Mouse (Mus musculus): ENCODE data around the gene S1pr4. TPM values are rescaled to one million over a fixed set of nuclear protein-coding genes. Genes with fewer than 3 reads are reported as not detected.
A peak's percentile ranks its signal among the peaks of the same experiment; 100 is the strongest.

The S1pr4 gene
- polyA plus RNA-seq, 1 experiment from 2014 or later = 0.69 TPM

- H3K4me1 ChIP-seq = no peaks in the 10 kb centered on the region
- no peaks in the 10 kb centered on the region for H3K36me3 ChIP-seq
- no peak overlapping the region for H3K9ac ChIP-seq (replicated peaks)
- WGBS = 12% methylated on average over 4 of the region's 4 CpGs
- no peak overlapping the region for H3K27ac ChIP-seq (replicated peaks)
- no peak for ATAC-seq (ENCODE audit: low FRiP score)
- peaks cover 9% of the 10 kb centered on the region; the same call in 1 of the 2 replicates for H3K27me3 ChIP-seq (replicated peaks)
- no peak overlapping the region for H3K4me2 ChIP-seq
- H3K9me3 ChIP-seq (replicated peaks) = no peaks in the 10 kb centered on the region
- no peak overlapping the region for H3K4me3 ChIP-seq (replicated peaks)
Measured at GRCm38 (mm10) chr10:81518546-81518945, 18.6 kb upstream of the S1pr4 start.

- no peak for ATAC-seq (ENCODE audit: low FRiP score)
- WGBS = 79% methylated on average over 8 of the region's 8 CpGs
- H3K36me3 ChIP-seq = no peaks in the 10 kb centered on the region
Measured at GRCm38 (mm10) chr10:81517227-81517626, 17.3 kb upstream of the S1pr4 start.

GRCm38 (mm10) chr10:81513798-81514197, 13.9 kb upstream of the S1pr4 start:
- Histone ChIP-seq H3K4me3 (replicated peaks) (no peak overlapping the region), H3K36me3 (no peaks in the 10 kb centered on the region), H3K27me3 (replicated peaks) (peaks cover 21% of the 10 kb centered on the region), H3K4me2 (no peak overlapping the region), H3K9ac (replicated peaks) (no peak overlapping the region), H3K9me3 (replicated peaks) (no peaks in the 10 kb centered on the region), H3K4me1 (no peaks in the 10 kb centered on the region), H3K27ac (replicated peaks) (no peak overlapping the region)
- 83% methylated on average over 5 of the region's 5 CpGs for whole genome bisulfite sequencing
- no peak for ATAC-seq (ENCODE audit: low FRiP score)

More at GRCm38 (mm10) chr10:81517227-81517626, 17.3 kb upstream of the S1pr4 start:
- Histone ChIP-seq H3K27me3 (replicated peaks) (peaks cover 12% of the 10 kb centered on the region), H3K4me1 (no peaks in the 10 kb centered on the region), H3K27ac (replicated peaks) (no peak overlapping the region), H3K4me3 (replicated peaks) (no peak overlapping the region), H3K9ac (replicated peaks) (no peak overlapping the region), H3K9me3 (replicated peaks) (no peaks in the 10 kb centered on the region), H3K4me2 (no peak overlapping the region)

GRCm38 (mm10) chr10:81510246-81510810, 10.4 kb upstream of the S1pr4 start:
- no peaks in the 10 kb centered on the region for H3K9me3 ChIP-seq (replicated peaks)
- H3K36me3 ChIP-seq = no peaks in the 10 kb centered on the region
- 86% methylated on average over 14 of the region's 14 CpGs for WGBS
- H3K9ac ChIP-seq (replicated peaks) = no peak overlapping the region
- no peaks in the 10 kb centered on the region for H3K4me1 ChIP-seq
- H3K4me3 ChIP-seq (replicated peaks) = no peak overlapping the region
- H3K27ac ChIP-seq (replicated peaks) = no peak overlapping the region
- H3K27me3 ChIP-seq (replicated peaks) = peaks cover 15% of the 10 kb centered on the region
- ATAC-seq (ENCODE audit: low FRiP score) = no peak
- H3K4me2 ChIP-seq = no peak overlapping the region

- Histone ChIP-seq H3K27me3 (replicated peaks) (peaks cover 18% of the 10 kb centered on the region), H3K4me1 (peaks cover 2% of the 10 kb centered on the region), H3K9me3 (replicated peaks) (no peaks in the 10 kb centered on the region), H3K27ac (replicated peaks) (no peak overlapping the region), H3K9ac (replicated peaks) (no peak overlapping the region), H3K4me3 (replicated peaks) (no peak overlapping the region), H3K36me3 (no peaks in the 10 kb centered on the region), H3K4me2 (no peak overlapping the region)
- WGBS = 78% methylated on average over 13 of the region's 13 CpGs
- ATAC-seq (ENCODE audit: low FRiP score) = no peak
Measured at GRCm38 (mm10) chr10:81507691-81508489, 8.0 kb upstream of the S1pr4 start.

GRCm38 (mm10) chr10:81507095-81507494, 7.2 kb upstream of the S1pr4 start:
- no peak overlapping the region for H3K4me2 ChIP-seq
- H3K4me3 ChIP-seq (replicated peaks) = no peak overlapping the region
- H3K36me3 ChIP-seq = no peaks in the 10 kb centered on the region
- 32% methylated on average over 6 of the region's 6 CpGs for WGBS
- H3K27me3 ChIP-seq (replicated peaks) = peaks cover 16% of the 10 kb centered on the region
- peaks cover 8% of the 10 kb centered on the region for H3K4me1 ChIP-seq
- no peaks in the 10 kb centered on the region for H3K9me3 ChIP-seq (replicated peaks)
- no peak overlapping the region for H3K27ac ChIP-seq (replicated peaks)
- no peak for ATAC-seq (ENCODE audit: low FRiP score)
- no peak overlapping the region for H3K9ac ChIP-seq (replicated peaks)

- ATAC-seq (ENCODE audit: low FRiP score) = no peak
- no peaks in the 10 kb centered on the region for H3K9me3 ChIP-seq (replicated peaks)
- no peak overlapping the region for H3K9ac ChIP-seq (replicated peaks)
- no peak overlapping the region for H3K4me3 ChIP-seq (replicated peaks)
- no peaks in the 10 kb centered on the region for H3K36me3 ChIP-seq
- WGBS = 81% methylated on average over 15 of the region's 15 CpGs
- H3K4me1 ChIP-seq = peaks cover 8% of the 10 kb centered on the region
- H3K27ac ChIP-seq (replicated peaks) = no peak overlapping the region
- peaks cover 7% of the 10 kb centered on the region; the same call in 1 of the 2 replicates for H3K27me3 ChIP-seq (replicated peaks)
- H3K4me2 ChIP-seq = no peak overlapping the region
Measured at GRCm38 (mm10) chr10:81505016-81505664, 5.2 kb upstream of the S1pr4 start.

GRCm38 (mm10) chr10:81502658-81503057, 2.7 kb upstream of the S1pr4 start:
- Histone ChIP-seq H3K4me1 (peaks cover 10% of the 10 kb centered on the region), H3K27me3 (replicated peaks) (peaks cover 7% of the 10 kb centered on the region; the same call in 1 of the 2 replicates), H3K36me3 (no peaks in the 10 kb centered on the region), H3K4me2 (peak overlapping the region; percentile 66), H3K4me3 (replicated peaks) (peak overlapping the region; percentile 42), H3K9ac (replicated peaks) (peak overlapping the region; percentile 44; the same call in 1 of the 2 replicates), H3K27ac (replicated peaks) (no peak overlapping the region), H3K9me3 (replicated peaks) (no peaks in the 10 kb centered on the region)
- ATAC-seq (ENCODE audit: low FRiP score) = peak; percentile 20
- 8% methylated on average over 36 of the region's 36 CpGs for WGBS

- Histone ChIP-seq H3K9ac (replicated peaks) (no peak overlapping the region), H3K27me3 (replicated peaks) (peaks cover 7% of the 10 kb centered on the region; the same call in 1 of the 2 replicates), H3K36me3 (no peaks in the 10 kb centered on the region), H3K4me2 (no peak overlapping the region), H3K4me1 (peaks cover 18% of the 10 kb centered on the region), H3K4me3 (replicated peaks) (no peak overlapping the region), H3K27ac (replicated peaks) (no peak overlapping the region), H3K9me3 (replicated peaks) (no peaks in the 10 kb centered on the region)
- ATAC-seq (ENCODE audit: low FRiP score) = no peak
- WGBS = 87% methylated on average over 5 of the region's 5 CpGs
Measured at GRCm38 (mm10) chr10:81501863-81502262, 1.9 kb upstream of the S1pr4 start.

- 79% methylated on average over 23 of the region's 23 CpGs for WGBS
- H3K4me1 ChIP-seq = peaks cover 32% of the 10 kb centered on the region
- no peak overlapping the region for H3K4me2 ChIP-seq
- ATAC-seq (ENCODE audit: low FRiP score) = no peak
- H3K9ac ChIP-seq (replicated peaks) = no peak overlapping the region
- no peak overlapping the region for H3K4me3 ChIP-seq (replicated peaks)
- no peaks in the 10 kb centered on the region for H3K36me3 ChIP-seq
- H3K9me3 ChIP-seq (replicated peaks) = no peaks in the 10 kb centered on the region
- H3K27ac ChIP-seq (replicated peaks) = no peak overlapping the region
- peaks cover 7% of the 10 kb centered on the region; the same call in 1 of the 2 replicates for H3K27me3 ChIP-seq (replicated peaks)
Measured at GRCm38 (mm10) chr10:81499250-81499901, 556 bp downstream of the S1pr4 start.
